Mouse (Mus musculus) right cerebral cortex, postnatal 14 days (tissue): ENCODE data around the gene Mad2l2.
A peak's percentile ranks its signal among the peaks of the same experiment; 100 is the strongest.

Source experiments
- DNase-seq: peaks from one replicate; pipeline ENCODE4 v3.0.0; 2022

Gene Mad2l2

DNA sequence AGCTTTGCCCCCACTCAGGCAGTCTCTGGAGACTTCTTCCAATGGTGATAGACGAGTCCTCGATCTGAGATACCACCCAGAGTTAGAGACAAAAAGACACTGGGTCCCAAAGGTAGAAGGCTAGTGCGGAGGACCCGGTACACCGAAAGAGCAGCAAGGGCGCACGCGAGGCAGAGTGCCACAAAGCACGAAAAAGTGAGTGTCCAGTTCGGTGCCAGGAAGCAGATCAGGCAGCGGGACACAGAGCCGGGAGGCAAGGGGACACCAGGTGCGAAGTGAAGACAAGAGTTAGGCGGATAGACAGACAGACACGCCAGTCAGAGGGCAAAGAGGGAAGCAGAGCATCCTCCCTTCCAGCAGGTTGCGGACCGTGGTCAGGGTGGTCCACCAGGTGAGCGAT is at the start of gene Mad2l2:
Gene Mad2l2 (plus strand): TSS at position 252 of the 400 bp plus-strand sequence.
- no peak for DNase-seq

DNA sequence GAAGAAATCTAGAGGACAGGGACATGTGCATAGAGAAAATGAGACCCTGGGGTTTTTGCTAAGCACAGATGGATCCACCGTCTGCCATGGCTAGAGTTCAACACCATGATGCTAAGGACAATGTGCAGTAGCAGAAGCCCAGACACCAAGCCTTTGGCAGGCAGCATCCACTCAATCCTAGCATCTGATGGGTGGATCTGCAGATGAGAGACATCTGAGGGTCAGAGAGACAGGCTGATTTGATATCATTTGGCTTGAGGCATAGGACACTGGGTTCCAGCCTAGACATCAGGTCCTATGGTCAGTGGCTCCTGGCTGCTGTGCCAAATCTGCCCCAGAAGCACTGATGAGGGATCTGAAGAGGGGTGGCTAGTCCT is 49.6 kb upstream of the Mad2l2 start:
- no peak for DNase-seq

DNA sequence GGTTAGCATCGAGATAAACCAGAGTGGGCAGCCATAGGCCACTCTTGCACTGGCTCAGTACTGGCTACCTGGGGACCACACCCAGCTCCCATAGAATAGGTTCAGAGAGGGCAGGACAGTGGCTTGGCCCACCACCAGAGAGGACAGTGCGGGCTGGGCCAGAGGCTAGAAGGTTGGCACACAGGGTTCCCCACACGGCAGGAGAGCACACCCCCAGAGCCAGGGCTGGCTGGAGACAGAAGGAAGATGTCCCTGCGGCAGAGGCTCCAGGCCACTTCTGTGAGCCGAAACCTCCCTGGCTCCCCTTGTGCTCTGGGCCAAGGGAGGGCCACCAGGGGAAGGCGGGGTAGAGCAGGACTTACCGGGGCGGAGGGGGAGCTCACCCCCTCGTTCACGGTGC is 49.0 kb upstream of the Mad2l2 start:
- DNase-seq, result no peak

DNA sequence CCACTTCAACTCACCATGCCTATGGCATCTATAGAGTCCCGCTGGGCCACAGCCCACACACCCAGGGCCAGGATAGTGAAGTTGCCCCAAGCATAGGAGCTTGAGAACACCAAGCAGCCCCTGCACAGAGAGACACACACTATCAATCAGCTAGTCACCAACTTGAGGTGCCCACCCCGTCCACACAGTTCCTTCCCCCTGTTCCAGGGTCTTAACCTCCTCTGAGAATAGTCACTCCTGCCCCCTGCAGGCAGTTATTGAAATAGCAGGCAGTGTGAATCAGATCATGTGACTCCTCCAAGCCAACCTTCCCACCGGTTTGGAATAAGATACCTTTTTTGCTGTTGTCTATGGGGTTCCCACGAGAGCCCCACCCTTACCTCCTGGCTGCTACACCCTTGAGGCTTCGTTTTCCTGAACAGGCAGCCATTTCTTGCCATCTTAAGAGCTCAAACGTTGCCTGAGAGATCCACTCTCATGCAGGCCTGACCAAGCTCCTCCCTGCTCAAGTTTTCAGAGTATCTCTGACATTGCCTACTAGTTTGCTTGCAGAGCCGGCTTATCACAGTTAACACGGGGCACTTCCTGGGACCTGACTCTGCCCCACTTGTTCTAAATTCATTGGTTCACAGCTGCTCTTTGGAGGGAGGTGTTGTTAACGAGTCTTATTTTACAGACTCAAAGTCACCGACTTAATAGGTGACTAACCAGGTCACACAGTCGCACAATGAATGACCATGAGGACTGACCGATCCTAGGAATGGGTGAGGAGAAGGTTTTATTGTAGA is 47.7 kb upstream of the Mad2l2 start:
- DNase-seq, result peak; percentile 51

DNA sequence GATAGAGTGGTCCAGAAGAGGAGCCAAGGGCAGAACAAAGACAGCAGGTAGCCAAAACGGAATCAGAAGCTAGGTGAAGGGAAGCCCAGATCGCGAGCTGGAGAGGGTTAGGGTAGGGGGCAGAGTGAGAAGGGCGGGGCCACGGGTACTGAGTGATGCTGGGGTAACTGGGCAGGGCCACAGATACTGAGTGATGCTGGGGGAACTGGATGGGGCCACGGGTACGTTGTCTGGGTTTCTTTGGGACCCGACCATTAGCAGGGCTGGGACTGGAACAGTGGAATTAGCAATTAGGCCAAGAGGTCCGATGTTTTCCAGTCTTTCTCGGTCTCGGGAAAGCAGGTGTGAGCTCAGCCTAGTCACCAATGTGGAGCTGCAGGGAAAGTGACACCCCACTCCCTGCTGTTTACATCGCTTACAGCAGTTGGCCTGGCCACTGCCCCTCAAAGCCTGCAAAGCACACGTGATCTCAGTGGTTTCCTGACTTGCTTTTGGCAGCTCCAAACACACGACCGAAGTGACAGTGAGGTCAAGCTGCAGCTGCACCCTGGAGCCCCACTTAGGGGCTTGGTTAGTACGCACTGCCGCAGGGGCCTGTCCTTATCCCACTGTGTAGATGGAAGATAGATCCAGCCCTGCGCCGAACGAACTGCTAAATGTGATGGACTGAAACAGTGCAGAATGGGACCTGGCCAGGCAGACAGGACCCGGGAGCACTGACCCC is 46.8 kb upstream of the Mad2l2 start:
- no peak for DNase-seq

DNA sequence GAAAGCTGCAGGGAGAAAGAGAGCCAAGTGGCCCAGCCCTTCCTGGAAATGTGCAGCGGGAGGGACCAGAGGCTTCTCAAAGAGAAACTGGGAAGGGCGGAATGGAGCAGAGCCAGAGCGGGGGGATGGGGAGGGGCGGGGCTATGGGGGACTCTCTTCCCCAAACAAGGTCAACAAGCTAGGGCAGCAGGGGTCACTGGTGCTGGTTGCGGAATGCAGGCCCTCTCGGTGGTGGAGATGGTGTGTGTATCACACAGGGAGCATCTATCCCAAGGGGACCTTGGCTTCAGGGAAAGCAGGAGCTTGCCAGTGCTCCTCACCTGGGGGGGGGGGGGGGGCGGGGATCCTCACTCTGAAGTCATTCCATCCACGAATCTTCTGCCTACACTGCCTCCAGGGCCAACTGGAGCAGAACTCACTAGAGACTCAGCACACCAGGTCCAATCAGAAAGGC is 45.9 kb upstream of the Mad2l2 start:
- no peak for DNase-seq

DNA sequence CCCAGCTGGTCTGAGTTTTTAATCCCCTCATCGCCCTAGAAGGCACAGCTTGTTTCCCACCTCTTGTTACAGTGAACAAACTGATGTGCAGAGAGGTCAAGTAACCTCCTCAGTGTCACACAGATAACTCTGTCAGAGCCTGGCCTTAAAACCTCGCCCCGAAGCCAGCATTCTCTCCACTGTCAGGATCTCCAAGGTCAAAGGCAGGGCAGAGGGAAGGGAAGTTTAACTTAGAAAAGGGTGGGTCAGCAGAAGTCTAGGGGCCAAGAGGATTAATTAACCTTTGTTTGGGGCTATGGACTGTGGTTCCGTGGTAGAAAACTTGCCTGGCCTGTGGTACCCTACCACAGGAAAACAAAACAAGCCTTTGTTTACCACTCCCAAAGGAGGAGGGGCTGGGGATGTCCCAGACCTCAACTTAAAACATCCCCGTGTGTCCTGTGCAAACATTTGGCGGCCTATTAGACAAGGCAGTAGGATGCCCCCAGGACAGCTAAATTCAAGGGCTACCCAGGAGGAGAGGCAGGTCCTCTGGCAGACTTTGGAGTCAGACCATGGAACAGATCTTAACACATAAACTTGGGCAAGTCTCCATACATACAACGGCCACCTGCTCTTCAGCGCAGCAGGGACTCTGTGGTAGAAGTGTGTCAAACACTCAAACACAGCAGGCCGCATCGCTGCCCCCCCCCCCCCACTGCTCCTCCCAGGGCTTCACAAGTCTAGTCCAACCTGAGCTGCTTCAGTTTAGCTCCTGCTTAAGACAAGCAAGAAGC is 44.9 kb upstream of the Mad2l2 start:
- DNase-seq, result no peak

DNA sequence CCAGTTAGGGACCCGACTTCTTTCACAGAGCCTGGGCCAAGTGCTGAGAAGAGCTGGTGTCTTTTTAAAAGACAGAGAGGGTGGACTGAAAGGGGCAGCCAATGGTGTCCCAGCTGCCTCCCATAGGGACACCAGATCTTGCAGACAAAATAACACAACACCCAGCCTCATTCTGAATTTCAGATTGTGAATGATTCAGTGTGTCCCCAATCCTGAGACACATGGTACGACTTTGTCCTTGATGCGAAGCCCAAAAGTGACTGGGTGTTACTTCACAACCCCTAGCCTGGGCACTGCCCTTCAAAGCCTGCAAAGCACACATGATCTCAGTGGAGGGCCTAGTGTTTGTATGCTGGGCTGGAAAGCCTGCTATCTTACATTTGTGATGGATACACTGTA is 44.3 kb upstream of the Mad2l2 start:
- DNase-seq, result no peak

DNA sequence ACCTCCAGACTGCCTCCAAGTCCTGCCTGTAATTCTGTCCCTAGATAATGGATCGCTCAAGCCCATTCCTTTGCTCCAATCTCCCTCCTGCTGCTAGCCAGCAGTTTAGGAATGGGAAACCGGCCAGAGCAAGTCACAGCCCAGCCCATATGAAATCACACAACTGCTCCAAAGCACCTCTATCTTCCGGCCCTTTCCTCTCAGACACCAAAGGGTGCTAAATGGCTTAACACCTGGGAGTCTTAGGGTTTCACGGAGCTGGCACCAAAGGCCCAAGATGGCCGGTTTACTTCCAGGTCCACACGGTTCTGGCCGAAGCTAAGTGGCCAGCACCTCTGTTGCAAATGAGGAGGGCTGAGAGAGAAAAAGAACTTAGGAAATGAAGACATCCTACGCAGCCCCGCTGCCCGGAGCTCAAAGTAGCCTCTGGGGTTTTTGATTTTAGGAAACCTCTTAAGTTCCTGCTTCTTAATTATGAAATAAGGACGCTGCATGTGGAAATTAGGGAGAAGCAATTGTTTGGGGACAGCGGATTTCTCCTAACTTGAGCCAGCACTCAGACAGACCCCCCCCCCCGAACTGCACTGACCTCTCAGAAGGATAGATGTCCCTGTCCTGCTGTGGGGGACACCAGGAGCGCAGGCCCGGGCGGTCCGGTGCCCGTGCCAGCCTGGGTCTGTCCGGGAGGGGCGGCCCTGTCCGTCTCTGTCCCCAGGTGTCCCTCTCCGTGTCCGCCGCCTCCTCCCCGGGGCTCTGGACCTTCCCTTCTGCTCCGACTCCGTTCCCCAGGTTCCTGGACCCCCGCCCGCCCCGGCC is 42.9 kb upstream of the Mad2l2 start:
- no peak for DNase-seq

DNA sequence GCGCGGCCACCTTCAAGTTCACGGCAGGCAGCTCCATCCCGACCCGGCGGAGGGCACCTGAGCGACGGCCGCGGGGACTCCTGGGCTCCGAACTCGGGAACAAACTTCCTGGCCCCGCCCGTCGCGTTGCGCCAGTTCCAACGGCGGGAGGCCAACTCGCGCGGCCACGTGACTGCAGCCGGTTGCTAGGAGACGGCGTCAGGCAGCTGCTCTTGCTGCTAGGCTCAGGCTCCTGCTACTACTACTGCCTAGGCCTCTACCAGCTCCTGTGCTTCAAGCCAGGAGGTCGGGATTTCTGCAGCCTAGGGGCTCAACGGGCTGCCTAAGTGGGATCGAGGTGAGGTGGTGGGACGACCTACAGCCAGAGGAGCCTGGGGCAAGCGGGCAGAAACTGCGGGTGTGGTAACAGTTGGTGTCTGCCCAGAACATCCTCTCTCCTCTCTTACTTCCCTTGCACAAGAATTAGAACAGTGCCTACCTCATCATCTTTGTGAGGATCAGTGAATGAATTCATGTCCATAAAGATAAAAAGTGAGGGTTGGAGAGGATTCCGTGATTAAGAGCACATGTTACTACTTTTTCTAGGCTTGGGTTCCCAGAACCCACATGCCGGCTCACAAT is 42.2 kb upstream of the Mad2l2 start, which contains the start of gene Agtrap:
Gene Agtrap (minus strand): TSS at position 125 of the 621 bp plus-strand sequence.
- DNase-seq, result peak; percentile 95

DNA sequence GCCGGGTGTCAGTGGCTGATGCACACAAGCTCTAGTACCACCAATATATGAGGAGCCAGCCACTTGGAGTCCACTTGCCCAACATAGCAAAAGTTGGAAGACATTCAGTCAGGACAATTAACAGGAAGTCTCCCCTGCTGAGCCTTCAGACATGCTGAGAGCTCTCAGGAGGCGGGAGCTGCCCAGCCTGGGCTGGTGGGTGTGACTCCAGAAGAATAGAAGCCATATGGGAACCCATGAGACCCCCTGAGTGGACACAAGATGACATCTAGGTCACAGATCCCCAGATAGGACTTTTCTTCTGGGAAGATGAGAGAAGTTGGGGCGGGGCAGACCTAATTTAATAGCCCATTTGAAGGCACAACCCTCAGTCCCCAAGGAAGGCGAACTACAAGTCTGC is 41.0 kb upstream of the Mad2l2 start:
- no peak for DNase-seq

DNA sequence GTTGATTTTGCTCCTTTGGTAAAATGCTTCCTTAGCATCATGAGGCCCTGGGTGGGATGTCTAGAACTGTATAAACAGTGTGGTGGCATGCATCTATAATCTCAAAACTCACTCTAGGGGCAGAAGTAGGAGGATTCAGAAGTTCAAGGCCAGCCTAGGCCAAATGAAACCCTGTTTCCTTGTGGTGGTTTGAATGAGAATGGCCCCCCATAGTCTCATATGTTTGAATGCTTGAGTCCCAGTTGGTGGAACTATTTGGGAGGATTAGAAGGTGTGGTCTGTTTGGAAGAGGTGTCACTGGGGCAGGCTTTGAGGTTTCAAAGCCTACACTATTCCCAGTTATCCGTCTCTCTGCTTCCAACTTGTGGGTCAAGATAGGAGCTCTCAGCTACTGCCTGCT is 39.0 kb upstream of the Mad2l2 start:
- no peak for DNase-seq

DNA sequence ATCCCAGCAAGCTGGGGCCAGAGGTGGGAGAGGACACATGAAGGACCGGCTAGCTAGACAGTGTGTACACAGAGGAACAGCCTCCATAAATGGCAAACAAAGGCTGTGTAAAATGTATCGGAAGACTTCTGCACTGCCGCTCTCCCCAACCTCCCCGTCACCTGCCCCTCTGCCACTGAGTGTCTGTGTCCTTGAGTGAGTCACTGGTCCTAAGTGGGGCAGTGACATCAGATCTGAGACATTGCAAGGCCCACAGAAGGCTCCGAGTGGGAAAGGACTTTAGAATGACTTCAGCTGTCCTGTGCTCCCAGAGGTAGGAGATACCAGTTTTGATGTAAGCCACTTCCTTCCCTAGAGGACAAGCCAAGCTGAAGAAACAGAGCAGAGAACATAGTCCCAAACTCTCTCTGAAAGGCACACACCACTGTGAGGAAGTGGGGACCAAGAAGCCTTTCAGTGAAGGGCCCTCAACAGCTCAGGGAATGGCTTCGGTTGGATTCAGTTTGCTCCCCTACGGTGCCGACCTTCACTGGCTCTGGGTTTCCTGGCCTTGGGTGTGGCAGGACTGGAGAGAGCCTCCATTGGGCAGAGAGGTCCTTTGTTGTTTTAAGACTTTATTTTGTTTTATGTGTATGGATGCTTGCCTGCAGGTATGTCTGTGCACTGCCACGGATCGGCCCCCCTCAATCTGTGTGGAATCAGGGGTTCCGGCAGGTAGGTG is 37.5 kb upstream of the Mad2l2 start:
- no peak for DNase-seq

DNA sequence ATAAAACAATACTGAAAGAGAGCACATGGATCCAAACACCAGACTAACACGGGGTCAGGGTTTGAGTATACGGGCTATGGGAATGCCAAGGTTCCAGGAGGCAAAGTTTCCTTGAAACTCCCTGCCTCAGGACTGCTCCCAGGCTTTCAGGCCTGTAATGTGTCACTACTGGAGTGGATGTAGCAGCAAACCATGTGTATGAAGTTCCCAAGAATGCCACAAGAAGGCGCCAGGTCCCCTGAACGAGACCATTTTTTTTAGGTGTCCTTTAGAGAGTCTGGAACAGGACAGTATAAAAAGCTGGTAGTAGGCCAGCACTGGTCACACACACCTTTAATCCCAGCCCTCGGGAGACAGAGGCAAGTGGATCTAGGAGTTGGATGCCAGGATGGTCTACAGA is 36.0 kb upstream of the Mad2l2 start:
- DNase-seq, result no peak

DNA sequence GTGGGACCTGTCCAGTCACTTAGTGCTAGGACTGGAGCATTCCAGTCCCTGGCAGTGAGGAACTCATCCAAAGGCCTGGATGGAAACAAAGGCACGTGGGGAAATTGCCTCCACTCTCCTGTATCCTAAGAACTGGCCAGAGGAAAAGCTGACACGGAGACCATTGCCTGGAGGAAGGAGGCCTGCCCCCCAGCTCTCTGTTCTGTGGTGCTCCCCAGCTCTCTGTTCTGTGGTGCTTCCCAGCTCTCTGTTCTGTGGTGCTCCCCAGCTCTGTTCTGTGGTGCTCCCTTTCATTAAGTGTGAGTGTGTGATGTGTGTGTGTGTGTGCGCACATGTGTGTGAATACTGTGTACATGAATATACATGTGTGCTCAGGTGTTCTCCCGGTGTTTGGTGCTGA is 35.1 kb upstream of the Mad2l2 start:
- DNase-seq, result no peak

DNA sequence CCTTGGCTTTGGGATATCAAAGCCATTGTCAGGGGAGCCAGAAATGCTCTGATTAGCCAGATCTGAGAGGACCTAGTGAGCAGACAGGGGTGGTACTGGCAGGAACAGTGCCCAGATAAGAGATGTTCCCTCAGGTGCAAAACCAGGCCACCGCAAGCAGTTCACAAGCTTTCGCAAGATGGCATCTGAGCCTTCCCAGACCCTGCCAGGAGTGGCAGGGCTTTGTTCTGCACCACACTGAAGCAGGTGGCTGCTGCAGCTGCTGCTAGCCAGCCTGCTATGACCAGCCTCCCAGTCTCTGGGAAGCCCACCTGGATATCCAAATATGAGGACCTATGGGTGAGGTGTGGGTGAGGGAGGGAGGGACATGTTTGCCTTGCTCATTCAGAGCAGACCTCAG is 32.2 kb upstream of the Mad2l2 start:
- DNase-seq, result no peak

DNA sequence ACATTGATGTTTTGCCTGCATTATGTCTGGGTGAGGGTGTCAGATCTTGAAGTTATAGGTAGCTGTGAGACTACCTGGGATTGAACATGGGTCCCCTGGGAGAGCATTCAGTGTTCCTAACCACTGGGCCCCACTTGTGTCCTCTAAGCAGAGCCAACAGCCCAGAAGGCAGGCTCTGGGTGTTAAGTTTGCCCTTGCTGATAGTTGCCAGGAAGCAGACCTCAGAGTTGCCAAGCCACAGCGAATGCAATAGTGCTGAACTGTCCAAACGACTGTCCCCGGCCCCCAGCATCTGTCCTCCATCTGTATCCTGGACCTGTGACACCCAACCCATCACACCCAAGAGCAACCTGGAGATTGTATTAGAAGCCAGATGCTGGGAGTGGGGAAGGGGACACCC is 31.5 kb upstream of the Mad2l2 start:
- DNase-seq, result no peak

DNA sequence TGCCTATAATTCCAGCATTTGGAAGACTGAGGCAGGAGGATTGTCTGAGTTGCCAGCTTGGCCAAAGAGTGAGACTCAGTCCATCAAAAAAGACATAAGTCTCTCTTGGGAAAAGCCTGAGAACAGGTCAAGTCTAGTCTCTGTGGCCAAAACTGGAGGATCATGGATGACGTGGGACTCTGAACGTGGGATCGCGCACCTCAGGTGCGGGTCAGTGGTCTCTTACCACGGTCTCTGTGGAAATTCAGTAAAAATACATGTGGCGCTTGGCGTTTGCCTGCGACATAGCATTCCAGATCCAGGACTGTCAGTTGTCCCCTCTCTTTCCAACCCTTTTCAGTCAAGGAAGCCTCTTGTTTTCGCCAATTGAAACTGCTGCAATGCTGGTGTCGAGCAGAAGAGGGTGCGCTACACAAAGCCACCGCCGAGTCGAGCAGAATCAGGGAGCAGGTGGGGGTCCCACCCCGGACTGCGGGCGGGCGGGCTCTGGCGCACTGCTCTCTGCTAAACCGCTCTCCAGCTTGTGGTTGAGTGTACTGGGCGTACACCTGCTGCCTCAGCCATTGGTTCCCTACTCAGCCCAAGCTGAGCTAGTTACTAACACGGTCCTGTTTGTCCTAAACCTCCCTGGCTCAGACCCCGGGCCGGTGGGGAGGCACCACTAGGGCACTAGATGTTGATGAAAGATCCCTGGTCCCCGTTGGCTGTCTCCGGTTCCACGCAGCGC is 28.2 kb upstream of the Mad2l2 start:
- peak; percentile 72 for DNase-seq

DNA sequence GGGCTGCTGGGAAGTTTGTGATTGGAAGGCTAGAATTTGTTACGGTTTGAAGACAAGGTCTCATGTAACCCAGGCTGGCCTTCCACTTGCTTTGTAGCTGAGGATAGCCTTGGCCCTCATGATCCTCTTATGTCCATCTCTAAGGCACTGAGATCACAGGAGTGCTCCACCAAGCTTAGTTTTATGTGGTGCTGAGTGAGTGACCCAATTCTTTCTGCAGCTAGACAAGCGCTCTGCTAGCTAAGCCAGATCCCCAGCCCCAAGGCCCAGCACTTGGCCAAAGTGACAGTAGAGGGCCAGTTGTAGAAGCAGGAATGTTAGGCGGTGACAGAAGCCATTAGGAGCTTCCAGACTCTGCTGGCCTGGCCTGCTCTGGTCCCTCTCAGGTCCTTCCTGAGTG is 26.0 kb upstream of the Mad2l2 start:
- no peak for DNase-seq

DNA sequence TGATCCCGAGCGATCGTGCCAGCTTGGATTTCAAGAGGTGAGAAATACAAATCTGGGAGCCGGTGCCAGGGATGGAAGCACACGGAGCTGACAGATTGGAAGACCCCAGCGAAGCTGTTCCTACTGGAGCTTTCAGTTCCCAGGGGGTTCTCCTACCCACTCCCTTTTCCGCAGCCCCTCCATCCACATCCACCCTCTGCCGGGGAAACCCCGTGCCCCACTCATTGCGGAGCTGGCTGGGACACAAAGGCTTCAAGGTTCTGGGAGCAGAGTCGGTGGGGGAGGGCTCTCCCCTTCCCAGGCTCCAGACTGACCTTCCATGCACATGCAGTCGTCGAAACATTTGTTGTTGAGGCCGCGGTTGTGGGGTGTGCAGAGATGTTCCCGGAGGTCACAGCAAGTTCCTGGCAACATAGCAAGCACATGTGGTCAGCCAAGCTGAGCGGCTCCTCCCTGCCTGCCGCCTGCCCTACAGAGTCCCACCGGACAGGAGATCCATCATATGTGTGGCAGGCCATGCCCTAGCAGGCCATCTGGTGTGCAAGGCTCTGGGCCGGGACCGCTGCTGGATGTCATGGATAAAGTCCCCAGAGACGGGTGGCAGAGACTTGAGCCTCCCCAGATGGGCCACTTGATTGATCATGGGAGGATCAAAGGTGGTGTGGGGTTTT is 22.4 kb upstream of the Mad2l2 start:
- DNase-seq, result no peak
